Mouse (Mus musculus) embryo, embryonic 11.5 days (tissue): ENCODE measurements around the gene R3hdm1.
"Not testable (repeated sequence)": the region's sequence is repeated elsewhere in the genome, so short reads cannot be mapped to it uniquely, and the experiment has no call there.

Experiments
- DNase-seq: peaks from one replicate; pipeline ENCODE4 v3.0.0-alpha.2; 2012; ENCODE audit warnings: low read depth, low spot score

The R3hdm1 gene

DNA sequence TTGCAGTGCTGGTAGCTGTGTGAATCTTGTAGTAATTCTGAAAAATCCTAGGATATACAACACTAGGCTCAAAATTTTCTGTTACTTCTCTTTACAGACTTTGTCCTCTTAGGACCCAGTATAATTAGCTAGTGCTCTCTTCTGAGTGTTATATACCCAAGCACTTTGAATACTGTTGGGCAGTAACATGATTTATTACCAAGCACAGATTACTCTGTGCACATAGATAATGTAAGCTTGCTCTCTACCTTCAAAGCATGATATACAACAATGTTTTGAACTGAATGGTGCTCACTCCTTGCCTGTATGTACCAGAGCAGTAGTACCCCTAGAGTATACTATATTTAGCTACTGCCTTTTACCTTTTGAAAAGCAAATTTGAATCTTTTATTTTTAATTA lies 33.1 kb downstream of the R3hdm1 start:
- not testable (repeated sequence) for DNase-seq

- DNase-seq, result no peak
Observed at GRCm38 (mm10) chr1:128141039-128141438, 37.9 kb downstream of the R3hdm1 start.

- DNase-seq, result no peak
Observed at GRCm38 (mm10) chr1:128141737-128142136, 38.6 kb downstream of the R3hdm1 start.

GRCm38 (mm10) chr1:128166956-128167355 lies 63.9 kb downstream of the R3hdm1 start:
- DNase-seq, result no peak

DNA sequence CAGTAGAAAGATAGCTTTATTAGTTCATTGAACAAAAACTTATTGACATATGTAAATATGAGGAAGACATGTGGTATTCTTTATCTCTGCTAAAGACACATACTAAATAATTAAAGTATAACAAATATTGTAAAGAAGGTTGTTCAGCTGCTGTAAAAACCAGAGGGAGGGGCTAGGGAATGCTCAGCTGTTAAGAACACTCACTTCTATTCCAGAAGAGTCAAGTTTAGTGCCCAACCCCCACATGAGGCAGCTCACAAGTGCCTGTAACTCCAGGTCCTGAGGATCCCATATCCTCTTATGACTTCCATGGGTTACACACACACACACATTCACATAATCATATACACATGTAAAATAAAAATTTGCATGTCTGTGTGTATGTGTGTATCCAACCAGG lies 67.0 kb downstream of the R3hdm1 start:
- no peak for DNase-seq

DNA sequence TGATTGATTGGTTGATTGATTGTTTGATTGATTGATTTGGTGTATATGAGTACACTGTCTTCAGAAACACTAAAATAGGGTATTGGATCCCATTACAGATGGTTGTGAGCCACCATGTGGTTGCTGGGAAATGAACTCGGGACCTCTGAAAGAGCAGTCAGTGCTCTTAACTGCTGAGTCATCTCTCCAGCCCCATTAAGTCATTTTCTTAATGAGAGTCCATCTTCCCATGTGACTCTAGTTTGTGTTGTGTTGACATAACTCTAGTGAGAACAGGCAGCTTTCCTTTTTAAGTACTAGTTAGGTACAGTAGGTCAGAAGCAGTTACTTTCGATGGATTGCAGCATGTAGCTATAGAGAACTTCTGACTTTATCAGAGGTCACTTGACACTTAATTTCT lies 88.3 kb downstream of the R3hdm1 start:
- no peak for DNase-seq

- no peak for DNase-seq
Observed at GRCm38 (mm10) chr1:128192369-128192768, 89.3 kb downstream of the R3hdm1 start.

DNA sequence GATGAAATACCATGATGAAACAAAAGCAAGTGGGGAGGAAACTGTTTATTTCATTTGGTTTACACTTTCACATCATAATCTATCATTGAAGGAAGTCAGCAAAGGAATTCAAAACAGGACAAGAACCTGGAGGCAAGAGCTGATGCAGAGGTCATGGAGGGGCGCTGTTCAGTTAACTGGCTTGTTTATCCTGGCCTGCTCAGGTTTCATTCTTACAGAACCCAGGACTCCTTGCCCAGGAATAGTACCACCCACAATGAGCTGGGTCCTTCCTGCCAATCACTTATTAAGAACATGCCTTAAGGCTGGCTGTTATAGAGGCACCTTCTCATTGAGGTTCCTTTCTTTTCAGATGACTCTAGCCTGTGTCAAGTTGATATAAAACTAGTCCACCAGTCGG lies 90.9 kb downstream of the R3hdm1 start:
- DNase-seq, result no peak

DNA sequence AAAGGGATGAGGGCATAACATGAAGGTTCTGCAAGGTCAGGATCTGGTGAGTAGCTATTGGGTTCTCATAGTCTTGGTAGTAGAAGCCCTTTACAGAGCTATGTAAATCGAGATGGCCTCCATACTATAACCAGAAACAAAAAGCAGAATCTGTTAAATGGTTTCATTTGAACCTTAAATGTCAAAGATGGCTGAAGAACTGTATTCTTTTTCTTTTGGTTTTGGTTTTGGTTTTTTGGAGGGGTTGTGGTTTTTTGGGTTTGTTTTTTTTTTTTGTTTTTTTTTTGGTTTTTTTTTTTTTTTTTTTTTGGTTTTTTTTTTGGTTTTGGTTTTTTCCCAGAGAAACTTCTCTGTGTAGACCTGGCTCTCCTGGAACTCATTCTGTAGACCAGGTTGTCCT lies 94.3 kb downstream of the R3hdm1 start:
- no peak for DNase-seq

GRCm38 (mm10) chr1:128213261-128213660 lies 110.2 kb downstream of the R3hdm1 start:
- DNase-seq, result peak; percentile 24

GRCm38 (mm10) chr1:128221886-128222285 lies 118.8 kb downstream of the R3hdm1 start:
- DNase-seq, result no peak

DNA sequence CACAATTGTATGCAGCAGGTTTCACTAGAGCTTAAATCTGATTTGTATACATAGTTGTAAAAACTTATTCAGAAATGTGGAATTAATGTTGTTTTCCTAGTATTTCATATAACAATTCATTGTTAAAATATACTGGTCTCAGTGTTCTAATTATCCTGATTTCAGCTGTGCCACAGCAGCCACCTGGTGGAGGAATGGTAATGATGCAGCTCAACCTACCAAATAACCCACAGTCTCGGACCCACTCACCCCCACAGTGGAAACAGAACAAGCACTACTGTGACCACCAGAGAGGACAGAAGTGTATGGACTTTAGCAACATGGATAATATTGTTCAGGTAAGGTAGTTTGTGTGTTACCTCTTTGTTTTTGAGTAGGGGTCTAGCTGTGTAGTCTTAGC lies 120.2 kb downstream of the R3hdm1 start:
- DNase-seq, result no peak

GRCm38 (mm10) chr1:128235181-128235580 lies 132.1 kb downstream of the R3hdm1 start:
- DNase-seq, result no peak

DNA sequence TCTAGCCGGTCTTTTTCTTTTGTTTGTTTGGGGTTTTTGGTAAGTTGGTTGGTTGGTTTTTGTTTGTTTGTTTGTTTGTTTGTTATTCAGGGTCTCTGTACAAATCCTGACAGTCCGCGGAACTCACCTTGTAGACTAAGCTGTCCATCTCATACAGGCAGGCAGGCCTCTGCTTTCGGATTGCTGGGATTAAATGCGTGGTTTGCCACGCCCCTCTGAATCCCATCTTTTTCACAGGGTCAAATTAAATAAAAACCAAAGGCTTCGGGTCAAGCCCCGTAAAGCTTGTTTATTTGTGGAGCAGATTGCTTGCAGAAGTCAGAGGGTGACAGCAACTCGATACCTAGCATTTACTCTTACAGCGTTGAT lies 140.5 kb downstream of the R3hdm1 start, which contains the start of gene Ubxn4:
Gene Ubxn4, plus strand, starts transcription at position 338 of the 369 bp plus-strand sequence.
- DNase-seq, result no peak

DNA sequence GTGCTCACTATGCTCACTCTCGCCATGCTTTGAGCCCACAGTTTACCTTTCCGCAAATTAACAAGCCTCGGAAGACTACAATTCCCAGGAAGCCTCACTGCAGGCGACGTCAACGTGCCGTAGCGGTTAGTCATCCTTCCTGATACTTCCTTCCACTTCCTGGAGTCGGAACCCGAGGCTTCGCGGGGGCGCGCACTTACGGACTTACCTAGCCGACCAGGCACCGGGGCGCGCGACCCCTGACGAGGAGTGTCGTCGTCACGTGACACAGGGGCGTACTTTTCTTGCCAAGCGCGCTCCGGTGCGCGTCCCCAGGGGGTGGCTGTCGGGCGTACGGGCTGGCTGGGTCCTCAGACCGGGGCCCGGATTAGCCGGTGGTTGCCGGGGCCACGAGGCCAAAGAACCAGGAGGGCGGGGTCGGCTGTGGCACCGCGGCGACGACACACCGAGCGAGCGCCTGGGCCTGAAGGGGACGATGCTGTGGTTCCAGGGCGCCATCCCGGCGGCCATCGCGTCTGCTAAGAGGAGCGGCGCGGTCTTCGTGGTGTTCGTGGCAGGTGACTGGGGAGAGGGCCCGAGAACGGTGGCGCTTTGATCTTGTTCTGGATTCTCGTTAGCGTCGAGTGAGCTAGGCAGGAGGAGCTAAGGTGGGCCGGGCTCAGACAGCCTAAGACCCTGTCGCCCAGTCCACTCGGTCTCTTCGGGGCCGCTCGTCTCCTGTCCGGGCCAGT lies 141.1 kb downstream of the R3hdm1 start:
- DNase-seq, result peak; percentile 96

DNA sequence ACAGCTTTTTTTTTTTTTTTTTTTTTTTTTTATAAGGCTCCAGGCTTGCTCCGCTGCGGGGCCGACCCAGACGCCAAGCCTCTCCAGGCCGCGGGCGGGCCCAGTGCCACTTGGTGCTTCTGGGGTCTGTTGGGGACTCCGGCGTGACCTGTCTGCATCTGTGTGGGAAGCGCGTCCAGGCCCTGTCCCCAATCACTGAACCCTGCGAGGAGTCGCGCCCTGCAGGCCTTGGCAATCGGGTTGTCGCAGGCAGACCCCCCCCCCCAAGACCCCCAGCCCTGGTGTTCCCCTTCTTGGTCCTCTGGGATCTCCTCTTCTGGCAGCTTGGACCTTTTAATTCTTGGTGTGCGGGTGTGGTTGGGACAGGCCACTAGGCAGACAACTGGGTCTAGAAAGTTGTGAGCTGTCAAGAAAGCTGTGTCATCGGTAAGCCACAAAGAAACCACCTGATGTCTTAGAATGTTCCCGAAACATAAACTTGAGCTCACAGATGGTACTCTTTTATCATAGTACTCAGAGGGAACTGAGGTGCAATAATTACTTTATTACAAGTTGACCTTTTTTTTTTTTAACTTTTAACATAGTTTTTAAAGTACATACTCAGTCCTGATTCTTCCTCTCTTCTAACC lies 141.7 kb downstream of the R3hdm1 start:
- no peak for DNase-seq

DNA sequence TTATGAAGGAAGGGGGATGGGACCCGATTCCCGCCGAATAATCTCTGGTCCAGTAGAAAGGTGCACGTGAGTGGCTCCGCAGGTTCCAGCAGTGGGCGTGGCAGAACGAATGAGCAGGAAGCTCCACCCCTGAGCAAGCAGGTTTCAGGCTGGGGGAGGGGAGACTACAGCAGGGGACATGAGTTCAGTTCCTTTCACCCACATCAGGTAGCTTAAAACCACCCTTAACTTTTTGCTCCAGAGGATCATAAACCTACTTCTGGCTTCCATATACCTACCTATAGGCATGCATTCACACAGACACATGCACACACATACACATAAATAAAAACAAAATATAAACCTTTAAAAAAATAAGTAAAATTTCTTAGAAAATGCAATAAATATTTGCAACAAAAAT lies 164.0 kb downstream of the R3hdm1 start:
- not testable (repeated sequence) for DNase-seq

- no peak for DNase-seq
Observed at GRCm38 (mm10) chr1:128270731-128271130, 167.6 kb downstream of the R3hdm1 start.

DNA sequence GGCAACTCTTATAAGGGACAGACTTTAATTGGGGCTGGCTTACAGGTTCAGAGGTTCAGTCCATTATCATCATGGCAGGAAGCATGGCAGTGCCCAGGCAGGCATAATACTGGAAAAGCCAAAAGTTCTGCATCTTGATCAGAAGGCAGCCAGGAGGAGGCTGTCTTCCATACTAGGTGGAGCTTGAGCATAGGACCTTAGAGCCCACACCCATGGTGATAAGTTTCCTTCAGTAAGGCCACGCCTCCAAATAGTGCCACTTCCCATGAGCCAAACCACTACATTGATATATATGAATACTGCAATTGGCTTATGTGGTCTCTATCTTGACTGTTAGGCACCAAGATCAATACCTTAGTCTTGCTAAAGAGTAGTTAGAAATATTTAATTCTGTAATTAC lies 172.8 kb downstream of the R3hdm1 start:
- DNase-seq, result no peak

- DNase-seq, result no peak
Observed at GRCm38 (mm10) chr1:128278563-128278962, 175.5 kb downstream of the R3hdm1 start.

GRCm38 (mm10) chr1:128281753-128282152 lies 178.7 kb downstream of the R3hdm1 start:
- DNase-seq, result no peak

DNA sequence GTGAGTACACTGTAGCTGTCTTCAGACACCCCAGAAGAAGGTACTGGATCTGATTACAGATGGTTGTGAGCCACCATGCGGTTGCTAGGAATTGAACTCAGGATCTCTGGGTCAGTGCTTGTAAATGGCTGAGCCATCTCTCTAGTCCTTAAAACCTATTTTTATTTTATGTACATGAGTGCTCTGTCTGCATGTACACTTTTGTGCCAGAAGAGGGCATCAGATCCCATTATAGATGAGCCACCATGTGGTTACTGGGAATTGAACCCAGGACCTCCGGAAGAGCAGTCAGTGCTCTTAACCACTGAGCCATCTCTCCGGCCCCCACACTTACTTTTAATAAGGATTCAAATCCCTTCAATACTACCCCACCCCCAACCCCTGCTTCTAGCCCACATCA lies 179.8 kb downstream of the R3hdm1 start:
- DNase-seq, result no peak

GRCm38 (mm10) chr1:128284157-128284690 lies 181.1 kb downstream of the R3hdm1 start:
- no peak for DNase-seq
